Mouse (Mus musculus): ENCODE measurements at regions not wholly inside any gene's neighbourhood (a gene's known extent, or its start where the extent isn't known, plus 50 kb on each side); places are given as distances from the start of the nearest gene placed in this dataset.

DNA sequence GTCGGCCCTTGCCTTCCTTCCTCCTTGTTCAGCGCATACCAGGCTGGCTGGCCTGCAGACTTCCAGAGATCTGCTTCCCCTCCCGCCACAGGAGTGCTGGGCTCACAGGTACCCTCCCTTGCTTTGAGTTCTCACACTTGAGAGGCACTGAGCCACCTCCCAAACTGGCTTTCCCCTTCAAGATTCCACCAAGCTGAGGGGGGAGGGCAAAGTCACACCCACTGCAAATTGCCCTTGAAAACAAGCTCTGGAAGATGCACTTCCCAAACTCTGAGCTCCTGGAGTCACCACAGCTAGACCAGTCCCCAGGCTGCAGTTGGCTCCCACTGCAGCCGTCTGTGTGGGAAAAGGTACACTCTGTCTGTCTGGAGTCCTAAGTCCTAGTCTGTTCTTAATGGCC, 142.1 kb upstream of the Slc22a12 start:
- no peak for DNase-seq

DNA sequence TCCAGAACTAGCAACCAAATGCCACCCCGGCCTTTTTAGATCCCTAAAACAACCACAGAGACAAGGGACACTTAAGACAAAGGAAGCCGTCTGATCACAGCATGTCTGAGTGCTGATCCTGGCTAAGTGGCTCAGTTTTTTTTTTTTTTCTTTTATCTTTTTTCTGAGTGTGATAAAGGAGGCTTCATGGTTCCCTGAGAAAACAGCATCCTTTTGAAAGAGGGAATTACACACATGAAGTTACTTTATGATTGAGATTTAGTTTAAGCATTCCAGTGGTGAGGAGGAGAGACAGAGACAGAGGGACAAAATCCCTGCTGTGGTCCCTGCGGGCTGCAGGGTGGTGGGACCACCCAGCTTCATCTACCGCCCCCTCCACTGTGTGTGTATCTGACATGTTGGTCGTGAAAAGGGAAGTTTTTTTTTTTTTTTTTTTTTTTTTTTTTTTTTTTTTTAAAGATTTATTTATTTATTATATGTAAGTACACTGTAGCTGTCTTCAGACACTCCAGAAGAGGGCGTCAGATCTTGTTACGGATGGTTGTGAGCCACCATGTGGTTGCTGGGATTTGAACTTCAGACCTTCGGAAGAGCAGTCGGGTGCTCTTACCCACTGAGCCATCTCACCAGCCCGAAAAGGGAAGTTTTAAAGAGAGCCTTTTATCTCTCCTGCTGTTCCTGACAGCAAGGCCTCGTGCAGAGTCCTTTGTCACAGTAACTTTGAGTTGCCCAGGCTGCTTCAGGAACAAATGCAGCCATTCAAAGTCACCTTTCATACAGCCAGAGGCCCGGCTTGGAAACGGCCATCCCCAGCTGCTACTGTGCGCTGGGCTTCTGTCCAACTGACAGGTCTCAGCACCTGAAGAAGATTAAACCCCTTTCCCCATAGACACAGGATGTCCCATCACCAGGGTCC, 136.8 kb upstream of the Slc22a12 start:
- no peak for DNase-seq

DNA sequence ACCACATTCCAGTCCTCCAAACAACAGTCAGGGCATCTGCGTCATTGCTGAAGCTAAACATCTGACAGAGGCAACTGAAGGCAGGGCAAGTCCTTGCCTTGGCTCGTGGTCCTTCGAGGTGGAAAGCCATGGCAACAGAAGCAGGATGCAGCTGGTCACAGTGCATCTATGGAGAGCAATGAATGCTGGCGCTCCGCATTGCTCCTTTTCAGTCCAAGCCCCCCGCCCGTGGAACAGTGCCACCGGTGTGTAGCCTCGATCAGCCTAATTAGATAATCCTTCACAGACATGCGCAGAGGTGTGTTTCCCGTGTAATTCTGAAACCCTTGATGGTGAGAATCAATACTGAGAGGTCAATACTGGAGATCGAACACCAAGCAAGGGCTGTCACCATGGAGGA, 134.7 kb upstream of the Slc22a12 start:
- no peak for DNase-seq

DNA sequence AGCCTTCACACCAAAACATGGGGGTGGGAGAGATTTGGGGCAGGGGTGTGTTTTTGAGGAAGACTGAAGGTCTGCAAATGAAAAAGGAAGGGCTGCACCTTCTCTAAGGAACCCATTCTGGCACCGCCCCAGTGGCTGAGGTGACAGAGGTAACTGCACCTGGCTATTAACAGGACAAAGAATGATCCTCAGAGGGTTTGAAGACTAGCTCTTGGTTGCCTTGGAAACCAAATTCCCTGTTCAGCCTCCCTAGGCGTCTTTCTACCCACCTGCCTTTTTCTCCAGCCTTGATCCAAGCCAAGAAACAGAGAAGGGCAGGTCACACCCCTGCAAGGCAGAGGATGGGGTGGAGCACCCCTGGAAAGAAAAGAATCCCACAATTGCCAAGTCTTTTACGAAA, 132.8 kb upstream of the Slc22a12 start:
- DNase-seq, result no peak

DNA sequence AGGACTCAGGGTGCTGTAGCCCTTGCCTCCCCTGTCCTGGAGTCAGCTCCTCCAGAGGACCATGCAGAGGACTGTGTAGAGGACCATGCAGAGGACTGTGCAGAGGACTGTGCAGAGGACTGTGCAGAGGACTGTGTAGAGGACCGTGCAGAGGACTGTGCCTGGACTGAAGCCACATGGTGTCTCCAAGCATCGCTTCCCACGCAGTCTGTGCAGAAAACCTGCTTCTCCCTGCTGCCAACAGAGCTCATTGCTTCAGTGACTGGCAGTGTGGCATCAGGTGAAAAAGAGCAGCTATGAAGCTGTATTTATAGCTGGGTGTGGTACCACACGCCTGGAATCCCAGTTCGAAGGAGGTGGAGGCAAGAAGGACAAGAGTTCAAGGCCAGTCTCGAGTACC, 128.9 kb upstream of the Slc22a12 start:
- peak; percentile 89 for DNase-seq

DNA sequence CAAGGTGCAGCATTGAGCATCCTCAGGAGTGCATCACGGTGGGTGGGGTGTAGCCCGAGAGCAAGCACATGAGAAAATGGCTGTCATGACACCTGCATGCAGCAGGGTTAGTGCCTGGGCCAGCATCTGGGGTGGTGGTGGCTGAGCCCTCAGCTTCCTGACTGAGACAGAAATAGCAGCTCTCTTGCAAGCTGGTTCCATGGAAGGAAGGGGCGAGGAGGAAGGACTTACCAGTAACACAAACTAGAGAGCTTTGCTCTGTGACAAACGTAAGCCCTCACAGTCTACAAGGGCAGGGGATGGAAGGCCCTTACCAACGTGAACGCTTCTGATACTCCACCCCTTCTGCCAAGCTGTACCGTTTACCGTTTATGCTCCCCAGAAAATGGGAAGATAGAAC, 127.0 kb upstream of the Slc22a12 start:
- DNase-seq, result peak; percentile 78

DNA sequence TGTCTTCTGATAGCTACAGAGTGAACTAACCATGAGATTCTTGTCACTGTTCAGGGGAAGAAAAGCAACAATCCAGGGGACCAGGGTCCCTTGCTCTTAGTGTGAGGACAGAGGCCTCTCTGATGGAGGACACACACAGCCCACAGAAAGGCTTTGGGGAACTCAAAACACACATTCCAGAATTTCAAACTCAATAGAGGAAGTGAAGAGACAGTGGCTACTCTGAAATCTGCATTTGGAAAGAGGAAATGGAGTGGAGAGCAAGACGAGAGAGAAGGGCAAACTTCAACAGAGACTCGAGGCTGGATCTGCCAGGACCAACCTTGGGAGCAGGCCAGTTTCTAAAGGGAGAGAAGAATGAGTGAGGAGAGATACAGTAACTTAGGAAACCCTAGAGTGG, 125.7 kb upstream of the Slc22a12 start:
- DNase-seq, result peak; percentile 34

DNA sequence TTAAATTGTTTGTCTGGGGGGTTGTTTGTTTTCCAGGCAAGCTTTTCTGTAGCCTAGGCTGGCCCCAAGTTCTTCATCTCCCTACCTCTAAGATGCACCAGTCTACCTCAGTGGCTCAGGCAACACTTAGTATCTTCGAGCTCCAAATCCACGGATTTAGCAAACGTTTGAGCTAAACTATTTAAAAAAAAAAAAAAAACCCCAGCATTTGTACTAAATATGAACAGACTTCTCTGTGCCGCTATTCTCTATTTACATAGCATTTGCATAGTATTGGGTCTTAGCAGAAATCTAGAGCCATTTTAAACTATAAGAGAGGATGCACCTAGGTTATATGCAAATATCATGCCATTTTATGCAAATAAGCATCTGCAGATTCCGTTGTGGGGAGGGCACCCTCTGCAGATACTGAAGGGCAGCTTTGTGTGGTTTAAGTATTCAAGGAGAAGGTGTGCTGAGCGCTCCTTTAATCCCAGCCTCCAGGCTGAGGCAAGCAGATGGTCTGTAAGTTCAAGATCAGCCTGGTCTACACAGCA, 123.4 kb upstream of the Slc22a12 start:
- DNase-seq, result no peak

DNA sequence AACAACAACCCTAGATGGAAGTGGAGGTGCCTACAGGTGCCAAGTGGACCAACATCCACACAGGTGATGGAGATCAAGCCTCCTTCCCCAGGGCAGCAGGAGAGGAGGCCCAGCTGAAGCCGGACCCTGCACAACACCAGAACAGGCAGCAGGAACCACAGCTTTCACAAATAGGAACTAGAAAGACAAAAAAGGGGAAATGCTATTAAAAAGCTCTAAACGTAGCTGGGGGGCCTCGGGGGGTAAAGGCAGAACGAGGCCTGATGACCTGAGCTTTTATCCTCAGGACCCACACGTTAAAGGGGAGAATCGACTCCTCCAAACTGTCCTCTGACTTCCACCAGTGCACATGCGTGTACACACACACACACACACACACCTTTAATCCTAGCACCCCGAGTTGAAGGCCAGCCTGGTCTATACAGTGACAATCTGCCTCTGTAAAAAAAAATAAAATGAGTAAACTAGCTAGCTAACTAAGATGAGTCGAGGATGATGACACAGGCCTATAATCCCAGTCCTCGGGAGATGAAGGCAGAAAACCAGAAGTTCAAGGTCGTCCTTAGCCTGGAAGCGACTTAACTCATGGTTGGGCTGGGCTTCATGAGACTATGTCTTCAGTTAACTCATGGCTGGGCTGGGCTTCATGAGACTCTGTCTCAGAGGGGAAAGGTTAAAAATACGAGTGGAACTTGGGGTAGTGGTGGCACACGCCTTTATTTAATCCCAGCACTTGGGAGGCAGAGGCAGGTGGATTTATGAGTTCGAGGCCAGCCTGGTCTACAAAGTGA, 122.6 kb upstream of the Slc22a12 start:
- DNase-seq, result no peak

DNA sequence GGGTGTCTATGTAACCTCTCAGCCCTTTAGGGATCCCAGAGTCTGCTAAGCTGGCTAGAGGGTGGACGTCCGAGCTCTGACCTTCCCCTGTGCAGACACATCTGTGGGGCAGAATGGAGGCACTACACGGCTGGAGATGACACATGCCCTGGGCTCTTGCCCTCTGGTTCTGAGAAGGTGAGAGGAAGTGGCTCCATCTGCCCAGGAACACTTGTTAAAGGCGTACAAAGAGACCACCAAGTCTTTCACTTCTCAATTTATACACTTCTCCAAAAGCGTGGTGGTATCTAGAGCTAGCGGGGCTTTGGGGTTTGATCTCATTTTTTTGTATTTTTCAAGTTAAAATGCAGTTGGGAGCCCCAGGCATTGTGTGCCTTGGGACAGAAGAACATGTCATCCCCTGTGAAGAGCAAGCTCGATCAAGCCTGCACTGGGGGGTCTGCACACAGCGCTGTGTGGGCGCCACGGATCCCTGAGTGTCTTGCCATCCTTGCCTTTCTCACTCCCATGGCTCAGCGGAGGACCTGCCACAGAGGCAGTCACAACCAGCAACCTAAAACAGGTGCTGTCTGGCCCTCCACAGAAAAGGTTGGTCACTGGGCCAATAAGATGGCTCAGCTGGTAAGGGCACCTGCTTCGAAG, 121.6 kb upstream of the Slc22a12 start:
- DNase-seq, result peak; percentile 24

DNA sequence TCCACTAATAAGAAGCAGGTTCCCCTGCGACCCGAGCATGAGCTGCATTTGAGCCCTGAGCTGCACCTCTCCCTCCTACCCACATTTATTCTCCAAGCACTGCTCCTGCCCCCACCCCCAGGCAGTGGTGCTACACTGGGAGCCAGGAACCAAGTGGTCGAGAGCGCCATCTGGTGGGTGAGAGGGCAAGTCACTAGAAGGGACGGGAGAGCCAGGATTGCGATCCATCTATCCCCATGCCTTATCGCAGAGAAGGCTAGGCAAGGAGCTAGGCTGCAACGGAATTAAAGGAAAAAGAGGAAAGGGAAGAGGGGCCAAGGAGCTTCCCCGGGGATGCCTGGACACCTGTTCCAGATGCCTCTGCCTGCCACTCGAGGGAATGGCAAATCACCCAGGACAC, 120.6 kb upstream of the Slc22a12 start:
- DNase-seq, result peak; percentile 79

DNA sequence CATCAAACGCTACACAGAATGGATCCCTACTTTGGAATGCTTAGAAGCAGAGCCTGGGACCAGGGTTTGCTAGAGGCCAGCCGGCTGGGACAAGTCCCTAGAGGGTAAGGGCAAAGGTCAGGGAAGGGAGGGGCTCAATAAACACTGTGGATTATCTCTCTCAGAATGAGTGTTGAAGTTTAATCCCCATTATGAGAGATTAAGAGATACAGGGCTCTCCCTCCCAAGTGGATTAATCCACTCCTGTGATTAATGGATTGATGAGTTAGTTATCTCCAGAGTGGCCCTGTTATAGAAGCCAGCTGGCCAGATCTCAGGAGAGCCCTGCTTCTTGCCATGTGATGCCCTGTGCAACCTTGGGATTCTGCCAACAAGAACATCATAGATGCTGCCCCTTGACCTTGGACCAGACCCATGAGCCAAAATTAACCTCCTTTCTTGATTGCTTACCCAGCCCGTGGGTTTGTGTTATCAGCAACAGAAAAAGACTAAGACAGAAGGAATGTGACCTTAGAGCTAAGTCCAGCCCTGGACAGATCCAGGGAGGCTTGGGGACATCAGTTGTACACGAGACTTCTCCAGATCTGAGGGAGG, 119.6 kb upstream of the Slc22a12 start:
- no peak for DNase-seq

DNA sequence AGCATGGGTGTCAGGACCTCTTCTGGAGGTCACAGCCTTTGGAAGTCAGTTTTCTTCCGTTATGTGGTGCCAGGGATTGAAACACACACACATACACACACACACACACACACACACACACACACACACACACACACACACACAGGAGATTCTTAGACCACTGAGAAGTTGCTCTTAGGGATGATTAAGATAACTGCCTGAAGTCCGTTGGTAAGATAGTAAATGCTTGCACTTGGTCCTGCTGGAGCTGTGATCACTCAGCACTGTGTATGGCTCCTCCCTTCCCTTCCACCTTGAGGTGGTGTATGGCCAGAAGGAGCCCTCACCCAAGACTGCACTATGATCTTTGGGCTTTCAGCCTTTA, 118.7 kb upstream of the Slc22a12 start:
- no peak for DNase-seq

DNA sequence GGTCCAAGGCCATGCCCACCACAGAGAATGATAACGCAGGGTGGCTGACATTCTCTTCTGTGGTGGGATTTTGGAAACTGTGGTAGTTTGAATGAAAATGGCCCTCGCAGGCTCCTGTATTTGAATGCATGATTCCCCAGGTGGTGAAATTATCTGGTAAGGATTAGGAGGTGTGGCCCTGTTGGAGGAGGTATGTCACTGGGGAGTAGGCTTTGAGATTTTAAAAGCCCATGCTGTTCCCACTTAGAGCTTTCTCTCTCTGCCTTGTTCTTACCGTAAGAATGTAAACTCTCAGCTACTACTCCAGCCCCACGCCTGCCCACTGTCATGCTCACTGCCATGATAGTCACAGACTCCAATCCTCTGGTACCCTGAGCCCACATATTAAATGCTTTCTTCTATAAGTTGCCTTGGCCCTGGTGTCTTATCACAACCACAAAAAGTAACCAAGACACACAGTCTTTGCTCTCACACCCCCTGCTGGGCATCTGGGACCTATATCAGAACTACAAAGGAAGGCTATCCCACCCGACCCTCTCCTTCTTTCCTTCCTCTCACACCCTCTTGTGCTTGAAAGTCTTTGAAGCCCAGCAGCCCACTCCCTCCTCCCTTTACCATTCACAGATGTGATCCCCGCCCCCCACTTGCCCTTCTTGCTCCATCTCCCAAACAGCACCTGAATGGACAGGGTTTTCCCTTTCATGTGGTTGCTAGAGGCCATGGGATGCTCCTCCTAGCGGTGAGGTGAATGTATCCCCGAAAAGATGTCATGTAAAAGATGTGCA, 118.1 kb upstream of the Slc22a12 start:
- DNase-seq, result no peak

DNA sequence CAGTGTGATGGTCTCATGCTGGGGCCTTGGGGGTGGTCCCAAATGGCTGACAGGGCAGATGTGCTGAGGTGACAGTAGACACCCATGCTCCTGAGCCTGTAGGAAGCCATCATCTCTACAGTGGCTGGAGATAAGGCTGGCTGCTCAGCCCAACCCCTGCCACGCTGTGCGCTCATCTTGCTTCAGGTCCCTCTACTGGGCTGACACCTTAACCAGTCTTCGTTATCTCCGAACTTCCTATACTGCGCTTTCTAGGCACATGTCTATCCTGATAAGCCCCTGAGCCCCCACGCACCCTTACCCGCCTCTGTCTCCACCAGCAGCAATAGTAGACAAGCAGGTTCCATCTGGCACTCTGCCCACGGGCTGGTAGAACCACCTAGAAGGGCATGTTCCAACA, 117.3 kb upstream of the Slc22a12 start:
- DNase-seq, result no peak

DNA sequence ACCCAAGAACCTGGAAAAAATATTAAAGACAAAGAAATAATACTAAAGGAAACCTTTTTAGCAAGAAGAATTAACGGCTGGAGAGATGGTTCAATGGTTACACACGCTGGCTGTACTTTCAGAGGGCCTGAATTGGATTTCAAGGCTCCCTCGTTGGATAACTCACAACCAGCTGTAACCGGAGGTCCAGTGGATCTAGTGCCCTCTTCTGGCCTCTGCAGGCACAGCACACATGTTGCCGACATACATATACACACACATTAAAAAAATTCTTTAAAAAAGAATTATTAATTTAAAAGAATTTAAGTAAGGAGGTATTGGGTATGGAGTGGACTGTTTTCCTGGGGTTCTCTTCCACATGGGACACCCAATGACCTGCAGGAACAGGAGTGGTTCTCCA, 111.7 kb upstream of the Slc22a12 start:
- no peak for DNase-seq

DNA sequence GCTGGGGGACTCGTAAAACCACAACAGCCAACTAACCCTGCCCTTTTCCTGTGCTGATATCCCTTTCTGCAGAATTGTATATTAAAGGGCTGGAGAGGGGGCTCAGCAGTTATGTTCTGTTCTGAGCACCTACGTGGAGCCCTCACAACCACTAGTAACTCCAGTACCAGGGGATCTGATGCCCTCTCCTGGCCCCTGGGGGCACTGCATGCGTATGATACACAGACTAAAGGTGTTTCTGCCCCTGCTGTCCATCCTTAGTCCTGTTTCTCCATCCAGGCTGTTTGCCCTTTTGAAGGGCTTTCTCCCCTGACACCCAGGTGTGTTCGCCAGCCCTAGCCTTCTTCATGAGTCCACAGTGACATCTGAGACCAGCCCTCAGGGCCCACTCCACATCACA, 109.9 kb upstream of the Slc22a12 start:
- DNase-seq, result no peak

DNA sequence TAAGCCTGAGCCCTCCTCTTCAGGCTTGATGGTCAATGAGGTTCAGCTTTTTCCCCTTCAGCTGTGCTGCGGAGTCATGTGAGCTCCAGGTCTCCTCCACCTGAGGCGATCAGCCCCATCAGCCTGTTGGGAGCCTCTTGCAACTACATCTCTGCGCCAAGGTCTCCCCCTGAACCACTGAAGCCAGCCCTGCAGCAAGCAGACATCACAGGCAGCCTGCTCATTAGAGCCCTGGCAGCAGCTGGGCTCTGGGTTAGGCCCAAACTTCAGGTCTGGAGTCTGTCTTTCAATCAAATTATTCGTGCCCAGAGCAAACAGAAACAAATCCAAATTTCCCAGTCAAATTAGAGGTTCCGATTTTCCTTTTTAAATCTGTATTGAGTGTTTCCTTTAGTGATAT, 108.4 kb upstream of the Slc22a12 start:
- DNase-seq, result no peak

DNA sequence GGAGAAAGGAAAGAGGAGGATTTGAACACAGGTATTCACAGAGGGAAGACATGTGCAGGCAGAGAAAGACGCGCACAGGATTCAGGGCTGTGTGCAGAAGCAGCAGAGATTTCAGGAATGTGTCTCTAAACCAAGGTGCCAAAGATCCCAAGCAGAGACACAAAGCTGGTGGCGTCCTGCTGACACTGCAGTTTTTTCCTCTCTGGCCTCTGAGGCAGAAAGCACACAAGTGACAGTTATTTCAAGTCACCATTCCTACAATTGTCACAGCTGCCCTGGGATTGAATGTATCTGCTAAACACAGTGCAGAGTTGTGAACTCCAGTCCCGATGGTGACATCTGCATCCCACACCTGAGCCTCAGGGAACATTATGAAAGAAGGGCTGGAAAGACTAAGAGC, 107.1 kb upstream of the Slc22a12 start:
- DNase-seq, result no peak

DNA sequence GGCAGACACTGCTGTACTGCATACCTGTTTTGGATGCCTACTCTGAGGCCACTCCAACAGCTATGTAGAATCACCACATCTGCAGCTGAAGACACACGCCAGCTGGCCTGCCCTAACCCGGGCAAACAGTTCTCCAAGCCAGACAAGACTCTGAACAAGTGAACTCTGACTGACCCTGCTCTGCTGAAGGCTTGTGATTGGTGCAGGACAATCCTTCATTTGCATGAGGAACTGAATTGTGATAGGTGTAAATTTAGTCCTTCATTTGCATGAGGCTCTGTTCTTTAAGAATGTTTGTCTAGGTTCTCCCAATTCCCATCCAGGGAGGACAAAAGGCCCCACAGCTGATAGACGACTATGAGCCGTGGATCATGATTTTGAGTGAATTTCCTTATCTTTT, 104.9 kb upstream of the Slc22a12 start:
- no peak for DNase-seq

DNA sequence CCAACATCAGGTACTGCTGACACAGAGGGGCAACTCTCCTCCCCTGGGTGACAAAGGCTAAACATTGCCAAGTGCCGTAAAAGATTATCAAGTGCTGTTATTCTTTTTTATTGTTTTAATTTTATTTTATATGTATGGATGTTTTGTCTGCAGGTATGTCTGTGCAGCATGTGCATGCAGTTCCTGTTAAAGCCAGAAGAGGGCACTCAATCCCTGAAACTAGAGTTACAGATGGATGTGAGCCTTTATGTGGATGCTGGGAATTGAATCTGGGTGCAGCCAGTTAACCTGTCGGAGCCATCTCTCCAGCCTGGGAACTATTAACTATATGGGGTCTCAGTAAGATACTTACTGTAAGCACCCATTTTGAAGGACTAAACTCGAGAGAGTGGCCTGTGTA, 104.4 kb upstream of the Slc22a12 start:
- no peak for DNase-seq

DNA sequence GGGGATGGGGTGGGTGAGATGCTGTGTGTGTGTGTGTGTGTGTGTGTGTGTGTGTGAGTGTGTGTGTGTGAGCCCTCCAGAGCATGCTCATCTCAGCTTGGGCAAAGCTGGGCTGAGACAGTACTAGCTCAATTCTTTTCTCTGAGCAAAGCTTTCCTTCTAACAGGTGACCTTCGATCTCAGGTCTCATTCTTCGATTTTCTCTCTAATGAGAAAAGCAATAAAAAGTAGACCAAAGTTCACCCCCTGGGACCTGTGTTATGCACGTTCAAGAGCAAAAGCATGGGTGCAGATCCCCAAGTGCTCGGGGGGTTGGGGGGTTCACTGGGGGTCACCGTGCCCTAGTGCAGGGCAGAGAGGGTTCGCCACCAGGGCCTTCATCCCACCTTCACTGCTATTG, 103.1 kb upstream of the Slc22a12 start:
- DNase-seq, result no peak
